Mouse (Mus musculus) small intestine, adult 2 months (tissue): ENCODE results near the gene Rfc5. TPM values are rescaled to one million over a fixed set of nuclear protein-coding genes. Genes with fewer than 3 reads are reported as not detected.

Experiments
- H3K27ac ChIP-seq: fragments of 200-500 bp; 2 replicates; pipeline ENCODE4 v1.5.1; 2012; ENCODE audit warnings: low read depth, low read length, control low read depth, inconsistent platforms; ENCODE audit not compliant: insufficient read depth
- H3K27me3 ChIP-seq: fragments of 200-500 bp; 2 replicates; pipeline ENCODE4 v1.6.1; 2012; ENCODE audit warnings: mild to moderate bottlenecking, moderate library complexity, low read length, inconsistent platforms; ENCODE audit not compliant: control insufficient read depth, insufficient read depth
- H3K36me3 ChIP-seq: fragments of 200-500 bp; 2 replicates; pipeline ENCODE4 v1.6.1; 2012; ENCODE audit warnings: mild to moderate bottlenecking, low read length, control low read depth, inconsistent platforms; ENCODE audit not compliant: control insufficient read depth, insufficient read depth
- H3K4me1 ChIP-seq: fragments of 200-500 bp; 2 replicates; pipeline ENCODE4 v1.6.1; 2012; ENCODE audit warnings: low read length, inconsistent platforms, mixed read lengths; ENCODE audit not compliant: control insufficient read depth, insufficient read depth, insufficient read length
- H3K4me3 ChIP-seq: fragments of 200-500 bp; 2 replicates; pipeline ENCODE4 v1.5.1; 2012; ENCODE audit warnings: low read depth, mild to moderate bottlenecking, control low read depth, inconsistent platforms, low read length, moderate library complexity
- CTCF ChIP-seq: fragments of 200-500 bp; IDR thresholded peaks from 2 replicates; pipeline ENCODE4 v1.5.1; 2012; ENCODE audit warnings: low read depth, mild to moderate bottlenecking, control low read depth, inconsistent platforms, low read length, moderate library complexity, mixed read lengths; ENCODE audit not compliant: insufficient replicate concordance, insufficient read length; ENCODE audit errors: extremely low read depth
- POLR2A ChIP-seq: fragments of 200-500 bp; IDR thresholded peaks from 2 replicates; pipeline ENCODE4 v1.6.1; 2012; ENCODE audit warnings: low read depth, mild to moderate bottlenecking, control low read depth, inconsistent platforms, low read length, moderate library complexity
- WGBS: fragments of 180-500 bp; shearing (Covaris S2); methylation state at CpG from one replicate; pipeline ENCODE4 v1.1.7; 2018; 5-methylcytosine and 5-hydroxymethylcytosine counted together
- polyA plus RNA-seq: library from polyadenylated mRNA; depleted of rRNA; stranded (reverse); fragments of >200 nt; gene quantifications from 2 replicates; pipeline ENCODE4 v1.2.3, GENCODE M21; 2012

The Rfc5 gene
- polyA plus RNA-seq, 1 experiment, result 20.8 TPM

DNA sequence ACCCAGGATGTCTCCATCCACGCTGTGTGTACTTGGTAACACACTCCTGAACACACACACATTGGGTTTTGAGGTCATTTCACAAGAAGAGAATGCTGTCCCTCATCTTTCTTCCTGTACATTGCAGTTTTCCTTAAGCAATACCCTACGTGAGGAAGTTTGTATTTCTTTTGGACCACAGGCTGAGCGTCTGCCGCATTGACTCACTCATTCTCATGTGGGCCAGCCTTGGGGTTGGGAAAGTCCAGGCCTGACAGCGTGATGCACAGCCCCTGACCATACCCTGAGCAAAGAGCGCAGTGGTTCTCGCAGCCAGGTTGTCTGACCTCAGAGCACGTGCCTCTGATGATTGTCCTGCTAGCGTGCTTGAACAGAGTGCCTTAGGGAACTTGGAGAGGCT is 15.4 kb downstream of the Rfc5 start:
- TF ChIP-seq POLR2A, result no peak
- TF ChIP-seq CTCF, result no peak
- H3K27ac ChIP-seq, result no peak overlapping the region
- 93% methylated on average over 9 of the region's 9 CpGs for WGBS
- H3K4me3 ChIP-seq, result no peak overlapping the region
- peaks cover 71% of the 10 kb centered on the region for H3K36me3 ChIP-seq
- no peaks in the 10 kb centered on the region for H3K27me3 ChIP-seq
- no peaks in the 10 kb centered on the region for H3K4me1 ChIP-seq

DNA sequence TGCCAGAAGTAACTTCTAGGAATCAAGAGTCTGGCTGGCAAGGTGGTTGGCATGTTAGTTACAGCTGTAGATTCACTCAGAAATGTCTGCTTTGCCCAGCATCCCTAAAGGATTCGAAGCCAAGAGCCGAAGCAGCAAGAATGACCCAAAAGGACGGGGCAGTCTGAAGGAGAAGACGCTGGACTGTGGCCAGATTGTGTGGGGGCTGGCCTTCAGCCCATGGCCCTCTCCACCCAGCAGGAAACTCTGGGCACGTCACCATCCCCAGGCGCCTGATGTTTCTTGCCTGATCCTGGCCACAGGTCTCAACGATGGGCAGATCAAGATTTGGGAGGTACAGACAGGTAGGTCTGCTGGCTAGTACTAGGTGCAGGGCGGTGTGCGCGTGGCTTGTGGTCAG is 18.3 kb downstream of the Rfc5 start:
- Histone ChIP-seq H3K4me3 (no peak overlapping the region), H3K4me1 (peaks cover 4% of the 10 kb centered on the region), H3K27me3 (no peaks in the 10 kb centered on the region), H3K27ac (no peak overlapping the region), H3K36me3 (peaks cover 74% of the 10 kb centered on the region)
- 81% methylated on average over 10 of the region's 10 CpGs for WGBS
- TF ChIP-seq CTCF, result no peak

DNA sequence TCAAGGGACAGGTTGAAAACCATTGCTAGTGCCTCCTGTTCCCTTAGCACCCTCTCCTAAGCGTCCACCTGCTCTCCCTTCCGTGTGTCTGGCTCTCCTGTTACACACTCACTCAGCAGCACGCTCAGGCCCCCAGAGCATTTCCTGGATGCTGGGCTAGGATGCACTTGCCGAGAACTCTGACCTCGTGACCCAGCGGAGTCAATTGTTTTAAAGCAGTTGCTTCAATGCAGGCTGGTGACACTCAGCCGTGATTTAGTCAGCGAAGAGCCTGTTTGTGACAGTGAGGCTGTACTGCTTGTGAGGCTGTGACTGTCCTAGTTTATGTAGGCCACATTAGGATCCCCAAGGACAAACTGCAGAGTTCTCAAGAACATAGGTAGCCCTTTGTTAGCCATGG is 21.6 kb downstream of the Rfc5 start:
- TF ChIP-seq POLR2A (no peak), CTCF (no peak)
- Histone ChIP-seq H3K4me1 (peaks cover 19% of the 10 kb centered on the region), H3K27ac (no peak overlapping the region), H3K36me3 (peaks cover 68% of the 10 kb centered on the region), H3K4me3 (no peak overlapping the region), H3K27me3 (no peaks in the 10 kb centered on the region)
- WGBS, result 77% methylated on average over 8 of the region's 8 CpGs

DNA sequence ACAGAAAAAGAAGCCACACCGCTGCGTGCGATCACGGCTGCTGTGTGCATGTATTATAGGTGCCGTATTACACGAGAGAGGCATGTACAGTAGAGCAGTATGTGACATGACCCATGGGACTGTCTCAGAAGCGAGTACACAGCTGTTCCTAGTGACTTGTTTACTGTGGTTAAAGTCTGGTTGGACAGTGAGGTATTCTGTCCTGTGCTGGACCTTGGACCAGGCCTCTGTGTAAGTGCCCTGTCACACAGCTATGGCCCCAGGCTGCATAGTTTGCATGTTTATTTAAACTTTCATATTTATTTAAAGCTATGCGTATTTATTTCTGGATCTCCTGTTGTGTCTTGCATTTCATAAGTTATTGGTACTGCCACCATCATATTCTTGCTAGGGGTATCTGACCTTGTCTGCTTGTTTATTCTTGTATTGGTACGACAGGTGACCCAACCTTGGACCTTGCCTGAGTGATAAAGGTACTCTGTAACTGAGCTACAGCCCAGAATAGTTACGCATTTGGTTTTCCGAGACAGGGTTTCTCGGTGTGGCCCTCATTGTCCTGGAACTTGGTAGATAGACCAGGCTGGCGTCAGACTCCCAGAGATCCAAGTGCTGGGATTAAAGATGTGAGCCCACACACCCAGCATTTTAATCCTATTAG is 22.8 kb downstream of the Rfc5 start:
- no peak for TF ChIP-seq CTCF
- TF ChIP-seq POLR2A, result 0 out of 2 replicates have a peak, but pooled peaks have one; percentile 25
- peaks cover 58% of the 10 kb centered on the region for H3K36me3 ChIP-seq
- H3K27ac ChIP-seq, result peak overlapping the region; percentile 92
- H3K4me3 ChIP-seq, result peak overlapping the region; percentile 43
- H3K4me1 ChIP-seq, result peaks cover 28% of the 10 kb centered on the region
- 67% methylated on average over 13 of the region's 13 CpGs for WGBS
- H3K27me3 ChIP-seq, result no peaks in the 10 kb centered on the region

DNA sequence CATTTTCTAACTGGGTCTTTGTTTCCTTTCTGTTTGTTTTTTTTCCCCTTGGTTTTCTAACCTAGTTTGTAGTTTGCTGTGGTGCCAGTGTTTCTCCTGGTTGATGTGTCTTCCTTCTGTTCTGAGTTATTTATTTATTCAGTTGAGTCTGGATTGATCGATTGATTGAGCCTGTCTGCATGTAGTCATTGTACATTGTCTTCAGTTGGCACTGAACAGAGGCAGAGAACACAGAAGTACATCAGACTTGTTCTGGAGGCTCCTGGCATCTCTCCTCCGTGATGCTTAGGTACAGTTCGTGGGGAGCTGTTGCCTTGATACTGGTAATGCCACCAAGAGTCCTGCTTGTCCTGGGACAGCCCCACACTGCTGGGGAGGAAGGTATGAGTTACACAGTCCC is 24.0 kb downstream of the Rfc5 start:
- no peak for TF ChIP-seq POLR2A
- TF ChIP-seq CTCF, result no peak
- Histone ChIP-seq H3K4me1 (peaks cover 34% of the 10 kb centered on the region), H3K4me3 (peak overlapping the region; percentile 60)

DNA sequence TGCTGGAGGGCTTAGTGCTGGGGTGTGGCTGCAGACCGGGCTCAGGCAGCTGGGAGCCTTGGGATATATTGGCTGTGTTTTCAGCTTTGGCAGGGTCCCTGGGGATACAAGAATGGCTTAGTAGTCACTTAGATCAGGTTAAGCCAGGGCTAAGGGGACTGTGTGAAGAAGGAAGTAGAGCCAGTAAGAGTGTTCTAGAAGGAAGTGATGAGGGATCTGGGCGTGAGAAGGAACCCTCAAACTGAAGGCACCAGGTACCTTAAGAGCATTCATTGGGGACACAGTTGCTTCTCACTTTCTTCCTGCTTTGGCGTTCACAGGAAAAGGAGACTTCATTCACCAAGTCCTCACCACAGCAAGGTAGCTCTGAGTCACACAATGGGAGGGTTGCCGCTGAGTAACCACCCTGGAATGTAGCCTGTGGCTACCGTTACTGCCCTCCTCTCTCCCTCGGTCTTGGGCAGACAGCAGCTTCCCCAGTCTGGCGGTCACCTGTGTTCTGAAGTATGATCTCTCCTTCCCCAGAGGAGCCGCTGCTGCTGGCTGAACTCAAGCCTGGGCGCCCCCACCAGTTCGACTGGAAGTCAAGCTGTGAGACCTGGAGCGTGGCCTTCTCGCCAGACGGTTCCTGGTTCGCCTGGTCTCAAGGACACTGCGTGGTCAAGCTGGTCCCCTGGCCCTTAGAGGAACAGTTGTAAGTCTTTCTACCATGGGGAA is 25.6 kb downstream of the Rfc5 start:
- peak overlapping the region; percentile 82 for H3K27ac ChIP-seq
- no peaks in the 10 kb centered on the region for H3K27me3 ChIP-seq
- peaks cover 34% of the 10 kb centered on the region for H3K36me3 ChIP-seq
- TF ChIP-seq POLR2A (no peak), CTCF (no peak)
- H3K4me1 ChIP-seq, result peaks cover 40% of the 10 kb centered on the region
- 20% methylated on average over 15 of the region's 15 CpGs for WGBS
- H3K4me3 ChIP-seq, result peak overlapping the region; percentile 60

More for the DNA sequence above, 24.0 kb downstream of the Rfc5 start:
- Histone ChIP-seq H3K27me3 (no peaks in the 10 kb centered on the region), H3K36me3 (peaks cover 47% of the 10 kb centered on the region), H3K27ac (peak overlapping the region; percentile 82)
- WGBS, result 57% methylated on average over 3 of the region's 3 CpGs

DNA sequence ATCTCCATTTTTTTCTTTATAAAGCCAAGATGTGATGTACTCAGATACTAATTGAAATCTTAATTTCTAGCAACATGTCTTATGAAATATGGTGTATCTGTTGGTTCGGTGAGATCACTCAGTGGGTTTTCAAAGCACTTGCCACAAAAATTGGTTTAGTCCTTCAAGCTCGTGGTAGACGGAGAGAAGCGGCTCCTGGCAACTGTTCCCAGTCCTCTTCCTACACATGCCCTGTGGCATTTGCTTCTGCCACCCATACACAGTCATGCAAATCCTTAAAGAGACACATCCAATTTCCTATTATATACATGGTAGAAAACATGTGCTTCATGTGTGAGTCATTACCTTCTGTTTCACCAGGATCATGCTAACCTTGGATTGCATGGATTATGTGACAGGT is 27.3 kb downstream of the Rfc5 start:
- WGBS, result 37% methylated on average over 4 of the region's 4 CpGs

More for the DNA sequence above, 27.3 kb downstream of the Rfc5 start:
- Histone ChIP-seq H3K27me3 (no peaks in the 10 kb centered on the region), H3K4me3 (no peak overlapping the region), H3K27ac (peak overlapping the region; percentile 100), H3K4me1 (peaks cover 38% of the 10 kb centered on the region), H3K36me3 (peaks cover 22% of the 10 kb centered on the region)
- TF ChIP-seq POLR2A (no peak), CTCF (no peak)
